Mouse (Mus musculus) urinary bladder, postnatal 0 days (tissue): ENCODE results near the gene Ankmy2. TPM values are rescaled to one million over a fixed set of nuclear protein-coding genes. Genes with fewer than 3 reads are reported as not detected.

ENCODE experiments used
- polyA plus RNA-seq: library from polyadenylated mRNA; unstranded; fragments of >200 nt; fragmentation: Nextera tagmentation; extraction: Ambion mirVana; gene quantifications from 2 replicates; pipeline ENCODE4 v1.2.1, GENCODE M21; 2015

Ankmy2 gene
- 33.4 and 36.4 TPM in 2 replicates for polyA plus RNA-seq

GRCm38 (mm10) chr12:36156637-36157303 lies at the start of gene Ankmy2:
Gene Ankmy2 (plus strand): TSS chr12:36157114.

GRCm38 (mm10) chr12:36157638-36158308 lies 859 bp downstream of the Ankmy2 start, which contains the start of gene Bzw2:
Gene Bzw2 (minus strand): TSS chr12:36158080.

Other genes with a start within 250 kb of the Ankmy2 start
- not detected in 2 replicates for gene Agr3, start 231.5 kb upstream of the Ankmy2 start, polyA plus RNA-seq
- gene Agr2, start 164.2 kb upstream of the Ankmy2 start, polyA plus RNA-seq, result 7.1 and 7.6 TPM in 2 replicates
- gene Tspan13, start 114.6 kb upstream of the Ankmy2 start, polyA plus RNA-seq, result 102 and 129 TPM in 2 replicates
- 140 and 169 TPM in 2 replicates for gene Bzw2, start 966 bp downstream of the Ankmy2 start, polyA plus RNA-seq
- not detected in 2 replicates for gene Lrrc72, start 96.3 kb downstream of the Ankmy2 start, polyA plus RNA-seq
- 20.6 and 29.3 TPM in 2 replicates for gene Sostdc1, start 157.0 kb downstream of the Ankmy2 start, polyA plus RNA-seq
- 9.0 and 9.9 TPM in 2 replicates for gene Ispd, start 224.3 kb downstream of the Ankmy2 start, polyA plus RNA-seq
- 2.6 and 3.7 TPM in 2 replicates for gene D630036H23Rik, start 225.1 kb downstream of the Ankmy2 start, polyA plus RNA-seq